Mouse (Mus musculus) CH12.LX (cell line): Measurements from ENCODE around the gene Gm5617.

ENCODE experiments used
- CHD2 ChIP-seq: IDR thresholded peaks from 2 replicates; pipeline ENCODE4 v1.6.1; 2011; ENCODE audit warnings: low read length, improper control_type of control experiment
- CTCF ChIP-seq, 2 experiments: IDR thresholded peaks in 1 of 2; conservative IDR thresholded peaks in 1 of 2; 2 replicates each; pipeline ENCODE4 v1.5.1; 2011 to 2012; ENCODE audit warnings: low read depth in 2 of 2, low read length in 2 of 2, improper control_type of control experiment in 1 of 2, inconsistent platforms in 1 of 2, mild to moderate bottlenecking in 1 of 2, moderate library complexity in 1 of 2
- E2F4 ChIP-seq: IDR thresholded peaks from 2 replicates; pipeline ENCODE4 v1.6.1; 2011; ENCODE audit warnings: low read depth, low read length, improper control_type of control experiment; ENCODE audit not compliant: insufficient replicate concordance
- ELF1 ChIP-seq: IDR thresholded peaks from 2 replicates; pipeline ENCODE4 v1.6.1; 2014; ENCODE audit warnings: low read depth, mild to moderate bottlenecking, inconsistent platforms, low read length, improper control_type of control experiment
- EP300 ChIP-seq: IDR thresholded peaks from 2 replicates; pipeline ENCODE4 v1.6.1; 2011; ENCODE audit warnings: low read length, improper control_type of control experiment
- KAT2A ChIP-seq: IDR thresholded peaks from 2 replicates; pipeline ENCODE4 v1.6.1; 2012; ENCODE audit warnings: low read length, improper control_type of control experiment, inconsistent platforms; ENCODE audit not compliant: insufficient replicate concordance
- NRF1 ChIP-seq: IDR thresholded peaks from 2 replicates; pipeline ENCODE4 v1.6.1; 2014; ENCODE audit warnings: low read depth, mild to moderate bottlenecking, inconsistent platforms, low read length, improper control_type of control experiment, moderate library complexity
- POLR2A ChIP-seq: IDR thresholded peaks from 2 replicates; pipeline ENCODE4 v1.6.1; 2011; ENCODE audit warnings: low read depth, mild to moderate bottlenecking, improper control_type of control experiment, low read length
- POLR2AphosphoS2 ChIP-seq: IDR thresholded peaks from 2 replicates; pipeline ENCODE4 v1.6.1; 2011; ENCODE audit warnings: low read depth, low read length, improper control_type of control experiment
- RCOR1 ChIP-seq: conservative IDR thresholded peaks from 2 replicates; pipeline ENCODE4 v1.6.1; 2012; ENCODE audit warnings: low read depth, mild to moderate bottlenecking, inconsistent platforms, low read length, improper control_type of control experiment
- SMC3 ChIP-seq: IDR thresholded peaks from 2 replicates; pipeline ENCODE4 v1.6.1; 2011; ENCODE audit warnings: low read depth, low read length, improper control_type of control experiment

- no peak for TF ChIP-seq SMC3
- TF ChIP-seq EP300: no peak
- TF ChIP-seq POLR2A: no peak
- TF ChIP-seq ELF1: no peak
- TF ChIP-seq KAT2A: no peak
- no peak for TF ChIP-seq NRF1
- no peak for TF ChIP-seq POLR2AphosphoS2
- no peak for TF ChIP-seq CTCF (conservative IDR thresholded peaks at IDR 0.05 in 1 of 2, IDR thresholded peaks at IDR 0.05 in 1 of 2; ENCODE audit: low read depth in 2 of 2, low read length in 2 of 2)
- TF ChIP-seq CHD2: no peak
- no peak for TF ChIP-seq RCOR1
- no peak for TF ChIP-seq E2F4
These were observed 45.2 kb upstream of the Gm5617 start for GRCm38 (mm10) chr9:48450066-48450465.
